Mouse (Mus musculus): ENCODE results near the gene Ercc6l.
"Not testable (repeated sequence)": the region's sequence is repeated elsewhere in the genome, so short reads cannot be mapped to it uniquely, and the experiment has no call there.

Gene Ercc6l

GRCm38 (mm10) chrX:102156618-102157422 is at the start of gene Ercc6l:
TSS of gene Ercc6l (minus strand) at chrX:102157091.
- DNase-seq: peak; percentile 88 to 91

GRCm38 (mm10) chrX:102190840-102191239 is 33.9 kb upstream of the Ercc6l start:
- no peak for DNase-seq

GRCm38 (mm10) chrX:102189581-102189980 is 32.7 kb upstream of the Ercc6l start:
- DNase-seq: no peak

- peak; percentile 73 to 74 for DNase-seq
Observed at GRCm38 (mm10) chrX:102188712-102189497, 32.0 kb upstream of the Ercc6l start, which contains the start of gene Rps4x. TSS of gene Rps4x (minus strand) at chrX:102189394.

- no peak for DNase-seq
Observed at GRCm38 (mm10) chrX:102187023-102187699, 30.3 kb upstream of the Ercc6l start.

GRCm38 (mm10) chrX:102182575-102182974 is 25.7 kb upstream of the Ercc6l start:
- no peak for DNase-seq

- DNase-seq: no peak
Observed at GRCm38 (mm10) chrX:102175538-102176287, 18.8 kb upstream of the Ercc6l start.

- no peak for DNase-seq
Observed at GRCm38 (mm10) chrX:102170900-102171299, 14.0 kb upstream of the Ercc6l start.

- DNase-seq: no peak
Observed at GRCm38 (mm10) chrX:102170135-102170534, 13.2 kb upstream of the Ercc6l start.

GRCm38 (mm10) chrX:102169724-102170123 is 12.8 kb upstream of the Ercc6l start:
- no peak for DNase-seq

GRCm38 (mm10) chrX:102166986-102167385 is 10.1 kb upstream of the Ercc6l start:
- no peak for DNase-seq

- no peak for DNase-seq
Observed at GRCm38 (mm10) chrX:102166521-102166920, 9.6 kb upstream of the Ercc6l start.

GRCm38 (mm10) chrX:102163529-102163928 is 6.6 kb upstream of the Ercc6l start:
- no peak for DNase-seq

GRCm38 (mm10) chrX:102163096-102163495 is 6.2 kb upstream of the Ercc6l start:
- DNase-seq: no peak

GRCm38 (mm10) chrX:102160528-102160927 is 3.6 kb upstream of the Ercc6l start:
- no peak for DNase-seq

GRCm38 (mm10) chrX:102159778-102160177 is 2.9 kb upstream of the Ercc6l start:
- peak in 1 of 2 experiments; percentile 13 for DNase-seq

GRCm38 (mm10) chrX:102157423-102157791 is 516 bp upstream of the Ercc6l start:
- DNase-seq: no peak

- DNase-seq: no peak
Observed at GRCm38 (mm10) chrX:102141157-102141556, 15.7 kb downstream of the Ercc6l start.

GRCm38 (mm10) chrX:102121321-102121720 is 35.6 kb downstream of the Ercc6l start:
- no peak for DNase-seq

- DNase-seq: peak; percentile 90 to 95
Observed at GRCm38 (mm10) chrX:102119042-102119864, 37.6 kb downstream of the Ercc6l start, which contains the start of gene Pin4. TSS of gene Pin4 (plus strand) at chrX:102119447.

- no peak for DNase-seq
Observed at GRCm38 (mm10) chrX:102115676-102116075, 41.2 kb downstream of the Ercc6l start.

- not testable (repeated sequence) for DNase-seq
Observed at GRCm38 (mm10) chrX:102109349-102109748, 47.5 kb downstream of the Ercc6l start.

Data from cerebellum, adult 18-20 months (tissue).